Mouse (Mus musculus) CD4-positive, CD25-positive, alpha-beta regulatory T cell, adult 4 months (primary cell): ENCODE results near the gene Tyk2. TPM values are rescaled to one million over a fixed set of nuclear protein-coding genes. Genes with fewer than 3 reads are reported as not detected.

ENCODE experiments used
- ATAC-seq: one replicate; pipeline ENCODE4 v1.8.0; 2017
- polyA plus RNA-seq, 2 experiments: library from polyadenylated mRNA; unstranded; fragments of 100-300 nt; shearing (Covaris generic); gene quantifications; one replicate each; pipeline ENCODE4 v1.2.1; 2017

The Tyk2 gene
- 10 to 100 TPM; 35.2 to 77.5 TPM for polyA plus RNA-seq

DNA sequence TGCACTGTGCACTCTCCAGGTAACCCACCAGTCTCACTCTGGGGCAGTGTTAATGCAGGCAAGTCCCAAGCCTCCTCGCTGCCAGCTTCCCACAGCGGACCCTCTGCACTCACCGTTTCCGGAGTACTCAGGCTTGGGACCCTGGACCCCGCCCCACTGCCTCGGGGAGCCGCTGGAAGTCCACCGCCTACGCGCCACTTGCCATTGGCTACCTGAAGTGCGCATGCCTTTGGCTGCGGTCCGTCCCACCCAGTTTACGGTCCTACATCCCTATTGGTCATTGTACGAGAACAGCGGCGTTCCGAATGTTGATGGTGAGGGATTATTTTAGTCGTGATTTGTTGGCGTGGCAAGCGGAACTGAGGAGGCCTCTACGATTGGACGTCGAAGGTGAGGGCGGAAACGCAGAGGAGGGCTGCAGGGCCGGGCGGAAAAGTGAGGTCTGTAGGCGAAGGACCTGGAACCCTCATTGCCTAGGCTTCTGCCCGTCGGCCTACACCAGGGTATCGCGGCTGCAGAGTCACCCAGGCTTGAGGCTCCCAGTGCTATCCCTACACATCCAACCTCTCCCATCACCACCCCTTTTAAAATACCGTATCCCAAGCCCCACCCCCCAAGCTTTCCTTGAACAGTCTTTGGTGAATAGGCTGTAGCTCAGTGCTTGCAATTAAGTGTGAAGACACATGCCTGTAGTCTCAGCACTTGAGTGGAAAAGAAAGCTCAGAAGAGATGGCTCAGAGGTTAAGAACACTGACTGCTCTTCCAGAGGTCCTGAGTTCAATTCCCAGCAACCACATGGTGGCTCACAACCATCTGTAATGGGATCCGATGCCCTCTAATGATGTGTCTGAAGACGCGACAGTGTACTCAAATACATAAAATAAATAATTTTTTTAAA is at the start of gene Tyk2:
Tyk2 (minus strand) TSS at position 185 of the 898 bp plus-strand sequence.
- ATAC-seq, result peak; percentile 86

DNA sequence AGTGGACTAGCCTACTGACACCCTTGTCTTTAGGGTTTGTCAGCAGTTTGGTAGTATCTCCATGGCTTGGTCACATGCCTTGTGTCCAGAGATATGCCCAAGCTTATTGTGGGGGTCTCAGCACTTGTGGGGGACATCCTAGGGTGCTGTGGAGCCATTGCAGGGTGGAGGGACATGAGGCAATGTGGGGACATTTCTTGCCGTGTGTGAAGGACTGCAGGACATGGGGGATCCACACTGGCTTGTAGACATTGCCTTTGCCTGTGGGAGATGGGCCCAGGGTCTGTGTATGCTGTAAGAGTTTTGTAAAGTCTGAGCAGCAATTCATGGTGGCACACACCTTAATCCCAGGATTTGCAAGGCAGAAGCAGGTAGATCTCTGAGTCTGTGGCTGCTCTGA is 49.8 kb upstream of the Tyk2 start:
- no peak for ATAC-seq

GRCm38 (mm10) chr9:21180402-21180801 is 49.4 kb upstream of the Tyk2 start:
- no peak for ATAC-seq

GRCm38 (mm10) chr9:21172364-21172763 is 41.3 kb upstream of the Tyk2 start:
- ATAC-seq, result peak; percentile 71

- no peak for ATAC-seq
These were observed 38.1 kb upstream of the Tyk2 start for GRCm38 (mm10) chr9:21169157-21169556.

DNA sequence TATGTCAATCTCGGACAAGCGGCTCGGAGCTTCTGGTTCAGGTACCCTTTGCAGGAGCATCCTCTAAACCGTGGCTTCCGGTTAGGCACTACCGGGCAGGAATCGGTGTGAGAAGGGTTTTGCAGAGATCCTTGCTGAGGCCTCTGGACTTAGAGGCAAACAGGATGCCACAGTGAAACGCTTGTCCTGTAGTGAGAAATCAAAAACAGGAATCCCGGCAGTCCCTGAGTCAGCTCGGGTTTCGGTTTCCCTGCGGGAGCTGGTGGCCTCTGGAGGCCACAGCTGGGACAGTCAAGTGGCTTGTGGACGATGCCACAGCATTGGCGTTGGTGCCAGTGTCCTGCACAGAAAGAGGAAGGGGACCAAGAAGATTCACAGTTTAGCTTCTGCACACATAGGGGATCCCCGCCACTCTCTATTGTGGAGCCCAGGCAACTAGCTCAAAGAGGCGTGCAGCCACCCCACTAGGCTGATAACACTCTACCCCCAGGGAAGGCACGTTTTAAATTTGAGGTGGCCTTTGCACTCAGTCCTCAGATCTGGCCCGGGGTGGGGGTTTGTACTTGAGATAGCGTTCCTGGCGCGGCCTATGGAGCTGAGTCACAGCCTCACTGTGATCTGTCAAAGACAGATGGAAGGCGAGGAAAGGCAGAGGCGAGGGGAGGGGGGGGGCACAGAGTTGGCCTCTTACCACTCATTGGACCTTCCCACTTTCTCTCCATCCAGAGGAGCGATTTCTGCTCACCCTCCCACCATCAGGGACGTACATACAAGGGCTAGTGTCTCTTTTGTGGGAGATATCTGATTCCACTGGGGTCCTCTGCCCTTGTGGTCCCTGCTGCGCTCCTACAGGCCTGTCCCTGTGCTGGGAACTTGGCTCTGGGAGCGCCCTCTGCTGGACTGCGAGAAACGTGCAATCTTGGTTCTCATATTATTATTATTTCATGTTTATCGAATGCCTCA is 37.4 kb upstream of the Tyk2 start:
- peak; percentile 24 for ATAC-seq

GRCm38 (mm10) chr9:21167140-21168097 is 36.4 kb upstream of the Tyk2 start:
- ATAC-seq, result peak; percentile 16

DNA sequence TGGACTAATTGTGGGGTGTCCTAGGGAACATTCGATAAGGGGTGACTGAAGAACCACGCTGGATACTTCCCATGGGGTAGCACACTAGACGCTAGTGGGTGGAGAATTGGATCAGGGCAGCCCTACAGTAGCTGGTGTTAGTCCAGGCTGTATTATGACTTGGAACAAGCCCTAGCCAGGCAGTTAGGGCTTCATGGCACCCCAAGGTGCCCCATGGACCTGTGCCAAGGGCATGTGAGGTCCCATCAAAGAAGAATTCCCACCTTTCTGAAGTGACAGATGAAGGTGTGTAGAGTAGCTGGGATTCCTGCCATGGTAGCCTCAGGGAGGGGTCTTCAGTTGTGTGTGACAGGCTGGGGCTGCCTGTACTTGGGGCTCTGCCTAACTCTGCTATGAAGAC is 35.5 kb upstream of the Tyk2 start:
- no peak for ATAC-seq

GRCm38 (mm10) chr9:21165952-21166451 is 35.0 kb upstream of the Tyk2 start:
- ATAC-seq, result no peak

- ATAC-seq, result peak; percentile 42
These were observed 34.3 kb upstream of the Tyk2 start, which contains the start of gene Pde4a for GRCm38 (mm10) chr9:21165041-21165951. Pde4a (plus strand) TSS chr9:21165714.

GRCm38 (mm10) chr9:21164072-21164471 is 33.0 kb upstream of the Tyk2 start:
- ATAC-seq, result no peak

DNA sequence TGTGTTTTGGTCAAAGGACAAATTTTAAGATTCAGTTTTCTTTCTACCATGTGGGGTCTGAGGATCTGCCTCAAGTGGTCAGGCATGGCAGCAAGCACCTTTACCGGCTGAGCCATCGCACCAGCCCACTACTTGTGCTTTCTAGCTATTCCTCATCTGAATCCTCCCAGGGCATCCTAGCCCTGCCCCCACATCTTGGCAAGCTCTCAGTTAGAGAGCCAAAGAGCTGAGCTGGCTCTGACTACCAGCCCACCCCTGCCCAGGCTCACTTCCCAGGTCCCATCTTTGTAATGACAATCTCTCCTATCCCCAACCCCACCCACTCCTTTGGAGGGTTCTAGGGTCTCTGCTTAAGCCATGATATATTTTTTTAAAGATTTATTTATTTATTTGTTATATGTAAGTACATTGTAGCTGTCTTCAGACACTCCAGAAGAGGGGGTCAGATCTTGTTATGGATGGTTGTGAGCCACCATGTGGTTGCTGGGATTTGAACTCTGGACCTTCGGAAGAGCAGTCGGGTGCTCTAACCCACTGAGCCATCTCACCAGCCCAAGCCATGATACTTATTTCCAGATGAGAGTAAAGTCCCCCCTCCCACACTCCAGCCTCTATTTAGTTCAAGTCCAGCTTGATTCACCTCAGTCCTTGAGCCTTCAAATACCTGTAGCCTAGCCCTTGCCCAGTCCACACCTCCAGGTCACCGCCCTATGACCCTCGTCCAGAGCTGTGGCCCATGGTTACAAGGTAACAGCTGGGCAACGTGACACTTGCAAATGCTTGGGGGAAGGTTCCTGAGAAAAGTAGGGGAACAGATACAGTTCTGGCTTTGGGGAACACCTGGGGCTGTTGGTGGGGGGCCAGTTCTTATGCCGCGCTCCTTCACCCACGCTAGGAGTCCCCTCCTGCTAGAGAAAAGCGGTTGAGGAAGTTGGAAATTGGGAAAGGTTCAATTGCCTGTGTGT is 32.3 kb upstream of the Tyk2 start:
- ATAC-seq, result no peak

DNA sequence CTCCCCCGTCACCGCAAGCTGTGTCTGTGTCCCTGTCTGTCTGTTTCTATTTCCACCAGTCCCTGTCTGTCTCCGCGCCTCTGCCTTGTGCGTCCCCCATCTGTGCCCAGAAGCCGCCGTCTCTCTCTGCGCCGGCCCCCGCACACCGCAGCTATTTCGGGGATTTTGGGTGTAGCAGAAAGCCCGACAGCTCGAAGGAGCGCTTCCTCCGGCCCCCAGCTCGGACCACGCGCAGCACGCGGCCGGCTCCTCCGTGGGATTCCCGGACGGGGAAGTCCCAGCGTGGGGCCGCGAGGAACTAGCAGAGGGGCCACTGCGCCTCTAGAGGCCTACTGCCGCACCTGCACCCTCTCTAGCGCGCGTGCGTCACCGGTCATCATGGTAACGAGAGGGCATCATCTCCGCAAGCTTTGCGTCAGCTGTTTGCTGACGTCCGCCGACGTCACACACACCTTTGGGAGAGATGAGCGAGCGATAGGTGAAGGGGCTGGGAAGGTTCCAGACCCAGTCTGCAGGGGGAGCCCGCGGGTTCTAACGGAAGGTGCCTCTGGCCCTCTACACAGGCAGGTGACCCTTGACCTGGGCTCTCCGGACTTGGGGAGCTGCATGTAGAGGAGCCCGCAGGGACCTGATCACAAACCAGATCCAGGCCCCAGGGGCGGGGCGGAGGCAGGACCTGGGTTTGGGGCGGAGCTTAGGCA is 30.3 kb upstream of the Tyk2 start:
- peak; percentile 81 for ATAC-seq

DNA sequence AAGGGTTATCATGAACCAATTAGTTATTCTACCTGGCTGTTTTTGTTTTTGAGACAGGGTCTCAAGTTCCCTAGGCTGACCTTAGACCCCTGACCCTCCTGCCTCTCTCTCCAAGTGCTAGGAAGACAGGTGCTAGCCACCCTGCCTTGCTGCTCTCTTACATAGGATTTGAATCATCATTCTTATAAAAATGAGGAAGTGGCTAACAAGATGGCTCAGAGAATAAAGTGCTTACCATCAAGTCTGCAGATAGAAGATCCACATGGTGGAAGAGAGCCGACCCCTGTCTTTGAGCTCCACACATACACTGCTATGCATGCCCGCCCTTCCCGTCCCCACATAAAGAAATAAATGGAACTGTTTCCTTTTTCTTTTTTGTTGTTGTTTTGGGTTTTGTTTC is 23.7 kb upstream of the Tyk2 start:
- ATAC-seq, result no peak

GRCm38 (mm10) chr9:21153833-21154232 is 22.8 kb upstream of the Tyk2 start:
- no peak for ATAC-seq

- no peak for ATAC-seq
These were observed 22.3 kb upstream of the Tyk2 start for GRCm38 (mm10) chr9:21153331-21153730.

DNA sequence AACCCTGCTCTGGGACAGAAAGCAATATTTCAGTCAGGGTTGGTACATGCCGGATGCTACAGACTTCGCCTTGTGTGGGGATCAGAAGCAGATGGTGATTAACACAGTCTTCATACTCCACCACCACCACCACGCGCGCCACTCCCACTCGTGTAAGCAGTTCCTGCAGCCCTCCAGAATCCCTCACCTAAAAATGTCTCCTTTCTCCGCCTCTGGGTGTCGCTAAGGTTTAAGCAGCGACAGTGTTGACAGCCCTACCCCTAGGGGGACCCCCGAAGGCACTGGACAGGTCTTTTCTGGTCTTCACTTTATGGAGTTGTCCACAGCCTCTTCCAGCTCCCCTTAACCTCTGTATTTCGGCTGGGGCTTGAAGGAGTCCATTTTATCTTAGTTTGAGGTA is 21.7 kb upstream of the Tyk2 start:
- ATAC-seq, result no peak

- peak; percentile 87 for ATAC-seq
These were observed 18.8 kb upstream of the Tyk2 start, which contains the start of gene Cdc37 for GRCm38 (mm10) chr9:21149654-21150419. Cdc37 (minus strand) TSS chr9:21149982.
